Mouse (Mus musculus) midbrain, embryonic 15.5 days (tissue): Measurements from ENCODE around the gene Abcc8. TPM values are rescaled to one million over a fixed set of nuclear protein-coding genes. Genes with fewer than 3 reads are reported as not detected.

Experiments
- ATAC-seq: fragments of 200-750 bp; cut with Nextera tagmentation; replicated peaks from 2 replicates; pipeline ENCODE4 v1.8.0; 2017; ENCODE audit warnings: moderate TSS enrichment
- H3K27ac ChIP-seq: fragments of 300-500 bp; sonication (generic); 2 replicates; pipeline ENCODE4 v1.5.1; 2015; ENCODE audit warnings: mild to moderate bottlenecking, inconsistent platforms
- H3K27me3 ChIP-seq: fragments of 300-500 bp; sonication (generic); replicated peaks from 2 replicates; pipeline ENCODE4 v1.6.1; 2015; ENCODE audit warnings: inconsistent platforms
- H3K36me3 ChIP-seq: fragments of 300-500 bp; sonication (generic); replicated peaks from 2 replicates; pipeline ENCODE4 v1.6.1; 2015; ENCODE audit warnings: inconsistent platforms
- H3K4me1 ChIP-seq: fragments of 300-500 bp; sonication (generic); 2 replicates; pipeline ENCODE4 v1.6.1; 2015; ENCODE audit warnings: inconsistent platforms
- H3K4me2 ChIP-seq: fragments of 300-500 bp; sonication (generic); 2 replicates; pipeline ENCODE4 v1.6.1; 2015; ENCODE audit warnings: inconsistent platforms, mild to moderate bottlenecking, moderate library complexity
- H3K4me3 ChIP-seq: fragments of 300-500 bp; sonication (generic); 2 replicates; pipeline ENCODE4 v1.5.1; 2015; ENCODE audit warnings: mild to moderate bottlenecking, inconsistent platforms
- H3K9ac ChIP-seq: fragments of 300-500 bp; sonication (generic); 2 replicates; pipeline ENCODE4 v1.6.1; 2015; ENCODE audit warnings: mild to moderate bottlenecking, inconsistent platforms
- H3K9me3 ChIP-seq: fragments of 300-500 bp; sonication (generic); 2 replicates; pipeline ENCODE4 v1.6.1; 2016; ENCODE audit warnings: inconsistent platforms
- WGBS: fragments of 180-500 bp; shearing (Covaris S2); methylation state at CpG from one replicate; pipeline ENCODE4 v1.1.7; 2015; ENCODE audit warnings: mixed read lengths; 5-methylcytosine and 5-hydroxymethylcytosine counted together
- polyA plus RNA-seq: library from polyadenylated mRNA; unstranded; fragments of >200 nt; fragmentation: Nextera tagmentation; extraction: Ambion mirVana; gene quantifications from 2 replicates; pipeline ENCODE4 v1.2.1, GENCODE M21; 2015

Abcc8 gene
- polyA plus RNA-seq, 1 experiment from 2014 or later: 9.3 TPM

GRCm38 (mm10) chr7:46076844-46077243 is 103.0 kb downstream of the Abcc8 start:
- no peaks in the 10 kb centered on the region for H3K27me3 ChIP-seq
- H3K4me1 ChIP-seq: no peaks in the 10 kb centered on the region
- H3K9me3 ChIP-seq: no peaks in the 10 kb centered on the region
- H3K4me3 ChIP-seq: no peak overlapping the region
- H3K36me3 ChIP-seq: peaks cover 36% of the 10 kb centered on the region; the same call in 1 of the 2 replicates
- WGBS: 90% methylated on average over 7 of the region's 7 CpGs
- no peak for ATAC-seq
- no peak overlapping the region for H3K27ac ChIP-seq
- H3K4me2 ChIP-seq: no peak overlapping the region
- H3K9ac ChIP-seq: no peak overlapping the region

DNA sequence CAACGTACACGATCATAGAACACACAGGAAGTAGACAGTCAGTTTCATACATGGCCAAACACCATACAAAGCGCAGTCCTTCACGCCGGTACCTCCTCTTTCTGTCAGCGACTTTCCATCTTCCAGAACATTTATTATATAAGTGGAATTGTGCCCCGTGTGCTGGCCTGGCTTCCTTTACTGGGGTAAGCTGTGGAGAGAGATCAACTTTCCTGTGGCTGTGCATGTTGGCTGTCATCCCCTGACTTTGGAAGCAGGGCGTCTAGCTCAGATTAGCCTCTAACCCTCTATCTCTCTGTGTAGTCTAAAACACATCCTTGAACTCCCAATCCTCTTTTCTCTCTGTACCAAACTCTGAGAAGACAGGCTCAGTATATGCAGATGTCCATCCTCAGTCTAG is 111.0 kb downstream of the Abcc8 start:
- H3K27ac ChIP-seq: no peak overlapping the region
- H3K27me3 ChIP-seq: no peaks in the 10 kb centered on the region
- ATAC-seq: no peak
- H3K4me2 ChIP-seq: no peak overlapping the region
- no peaks in the 10 kb centered on the region for H3K9me3 ChIP-seq
- H3K4me1 ChIP-seq: no peaks in the 10 kb centered on the region
- 97% methylated on average over 8 of the region's 8 CpGs for WGBS
- H3K36me3 ChIP-seq: peaks cover 51% of the 10 kb centered on the region; the same call in 1 of the 2 replicates
- no peak overlapping the region for H3K4me3 ChIP-seq
- H3K9ac ChIP-seq: no peak overlapping the region

DNA sequence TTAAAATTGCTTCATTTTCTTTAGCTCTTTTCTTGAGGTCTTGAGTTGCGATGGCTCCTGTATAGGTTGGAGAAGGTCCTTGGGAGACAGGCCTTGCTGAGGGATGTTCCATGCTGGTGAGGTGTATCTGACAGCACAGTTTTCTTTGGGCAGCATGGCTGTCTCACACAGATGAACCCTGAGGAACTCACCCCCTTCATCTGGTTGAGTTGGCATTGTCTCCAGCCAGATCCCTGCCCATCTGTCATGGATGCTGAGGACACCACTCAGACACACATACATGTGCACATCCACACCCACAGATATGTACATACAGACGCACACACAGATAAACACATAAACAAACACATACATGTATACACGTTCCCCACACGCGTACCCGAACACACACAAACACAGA is 116.5 kb downstream of the Abcc8 start:
- 94% methylated on average over 6 of the region's 6 CpGs for WGBS
- Histone ChIP-seq H3K36me3 (peaks cover 44% of the 10 kb centered on the region; the same call in 1 of the 2 replicates), H3K4me3 (no peak overlapping the region), H3K27ac (no peak overlapping the region), H3K9ac (no peak overlapping the region), H3K9me3 (no peaks in the 10 kb centered on the region), H3K27me3 (no peaks in the 10 kb centered on the region), H3K4me1 (no peaks in the 10 kb centered on the region), H3K4me2 (no peak overlapping the region)
- ATAC-seq: no peak

GRCm38 (mm10) chr7:46061614-46062013 is 118.2 kb downstream of the Abcc8 start:
- WGBS: 96% methylated on average over 16 of the region's 16 CpGs
- H3K9ac ChIP-seq: no peak overlapping the region
- no peak for ATAC-seq
- no peaks in the 10 kb centered on the region for H3K9me3 ChIP-seq
- no peak overlapping the region for H3K4me2 ChIP-seq
- peaks cover 43% of the 10 kb centered on the region; the same call in 1 of the 2 replicates for H3K36me3 ChIP-seq
- H3K4me3 ChIP-seq: no peak overlapping the region
- H3K27me3 ChIP-seq: no peaks in the 10 kb centered on the region
- no peak overlapping the region for H3K27ac ChIP-seq
- no peaks in the 10 kb centered on the region for H3K4me1 ChIP-seq

DNA sequence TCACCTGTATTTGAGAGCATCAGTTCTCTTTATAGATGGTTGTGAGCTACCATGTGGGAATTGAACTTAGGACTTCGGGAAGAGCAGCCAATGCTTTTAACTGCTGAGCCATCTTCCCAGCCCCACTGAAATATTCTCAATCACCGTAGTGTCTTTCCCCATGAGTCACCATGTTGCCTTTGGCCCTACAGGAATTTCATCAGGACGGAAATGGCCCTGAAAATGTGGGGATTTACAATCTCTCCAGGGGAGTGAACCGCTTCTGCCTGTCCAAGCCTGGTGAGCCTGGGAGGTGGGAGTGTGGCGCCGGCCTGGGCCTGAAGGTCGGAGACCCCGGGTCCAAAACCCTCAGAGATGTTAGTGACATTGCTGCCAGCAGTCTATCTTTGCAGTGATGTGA is 119.1 kb downstream of the Abcc8 start:
- 94% methylated on average over 8 of the region's 8 CpGs for WGBS

DNA sequence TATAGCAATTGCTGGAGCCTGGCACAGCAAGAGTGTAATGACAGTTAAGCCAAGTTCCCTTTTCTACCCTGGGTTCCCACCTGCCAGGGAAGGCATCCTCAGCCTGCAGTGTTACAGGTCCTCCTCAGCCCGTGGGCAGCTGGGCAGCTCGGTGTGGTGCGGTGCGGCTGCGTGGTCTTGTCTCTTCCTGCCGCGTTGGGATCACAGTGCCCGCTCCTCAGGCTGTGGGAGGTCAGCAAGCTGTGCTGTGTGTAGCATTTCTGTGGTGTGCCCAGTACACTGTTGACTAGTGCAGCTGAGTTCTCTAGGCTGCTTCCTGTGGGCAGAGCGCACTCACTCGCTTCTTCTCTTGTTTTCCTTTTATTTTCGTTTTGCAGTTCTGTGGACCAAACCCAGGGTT is 121.0 kb downstream of the Abcc8 start:
- Histone ChIP-seq H3K27ac (no peak overlapping the region), H3K27me3 (no peaks in the 10 kb centered on the region), H3K4me3 (no peak overlapping the region), H3K36me3 (peaks cover 50% of the 10 kb centered on the region; the same call in 1 of the 2 replicates), H3K4me1 (no peaks in the 10 kb centered on the region), H3K9ac (no peak overlapping the region), H3K9me3 (no peaks in the 10 kb centered on the region), H3K4me2 (no peak overlapping the region)
- no peak for ATAC-seq
- 94% methylated on average over 11 of the region's 11 CpGs for WGBS

More for the DNA sequence above, 119.1 kb downstream of the Abcc8 start:
- Histone ChIP-seq H3K9me3 (no peaks in the 10 kb centered on the region), H3K36me3 (peaks cover 40% of the 10 kb centered on the region; the same call in 1 of the 2 replicates), H3K4me1 (no peaks in the 10 kb centered on the region), H3K4me3 (no peak overlapping the region), H3K27ac (no peak overlapping the region), H3K4me2 (no peak overlapping the region), H3K27me3 (no peaks in the 10 kb centered on the region), H3K9ac (no peak overlapping the region)
- no peak for ATAC-seq

Other genes starting within 250 kb of the Abcc8 start
- gene Abcc6, start 149.7 kb downstream of the Abcc8 start, polyA plus RNA-seq: 0.59 TPM in 2 replicates
- gene Nomo1, start 146.3 kb downstream of the Abcc8 start, polyA plus RNA-seq: 43.3 and 46.7 TPM in 2 replicates
- 2.3 and 2.4 TPM in 2 replicates for gene Kcnj11, start 79.3 kb downstream of the Abcc8 start, polyA plus RNA-seq
- 1.9 and 2.3 TPM in 2 replicates for gene Ush1c, start 58.5 kb upstream of the Abcc8 start, polyA plus RNA-seq
- gene Otog, start 61.0 kb upstream of the Abcc8 start, polyA plus RNA-seq: 0.11 TPM in 1 of 2 replicates, not detected in the other
- 0.09 and 0.14 TPM in 2 replicates for gene Myod1, start 196.4 kb upstream of the Abcc8 start, polyA plus RNA-seq
- gene Kcnc1, start 216.5 kb upstream of the Abcc8 start, polyA plus RNA-seq: 15.2 and 17.0 TPM in 2 replicates